Mouse (Mus musculus): ENCODE results near the gene Klf7. TPM values are rescaled to one million over a fixed set of nuclear protein-coding genes. Genes with fewer than 3 reads are reported as not detected.
A peak's percentile ranks its signal among the peaks of the same experiment; 100 is the strongest.

Klf7 gene
- polyA plus RNA-seq, 1 experiment, result 6.9 TPM

DNA sequence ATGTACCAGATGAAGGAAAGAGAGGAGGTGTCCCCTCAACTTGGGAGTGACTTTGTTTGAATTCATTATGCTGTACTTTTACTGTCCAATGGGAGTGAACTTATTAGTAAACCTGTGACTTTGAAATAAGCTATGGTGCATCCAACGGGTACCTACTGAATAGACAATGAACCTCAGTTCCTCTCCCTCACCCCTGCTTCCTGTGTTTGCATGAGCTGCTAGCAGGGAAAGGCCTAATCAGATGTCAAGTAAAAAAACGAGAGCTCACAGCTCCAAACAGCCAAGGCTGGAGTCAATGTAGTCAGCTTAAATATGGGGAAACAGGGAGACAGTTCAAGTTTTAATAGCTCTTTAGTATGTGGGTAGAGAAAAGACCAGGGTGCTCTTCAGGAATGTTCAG lies 77.5 kb downstream of the Klf7 start:
- no peak overlapping the region for H3K27ac ChIP-seq (ENCODE audit: insufficient read depth, low read depth, low read length)
- H3K36me3 ChIP-seq (ENCODE audit: control insufficient read depth, insufficient read depth, low read length), result no peaks in the 10 kb centered on the region
- WGBS, result 31% methylated on average over 2 of the region's 2 CpGs
- no peak for DNase-seq
- H3K4me1 ChIP-seq (ENCODE audit: control insufficient read depth, insufficient read depth, low read length), result no peaks in the 10 kb centered on the region
- H3K27me3 ChIP-seq (replicated peaks; ENCODE audit: control insufficient read depth, insufficient read depth, low read length), result no peaks in the 10 kb centered on the region
- no peak overlapping the region for H3K4me3 ChIP-seq (ENCODE audit: insufficient read depth, low read depth, low read length)
- TF ChIP-seq POLR2A (IDR thresholded peaks at IDR 0.05; ENCODE audit: low read depth, low read length) (no peak), CTCF (conservative IDR thresholded peaks at IDR 0.05; ENCODE audit: insufficient read depth, insufficient read length, low read depth, low read length) (no peak)

- Histone ChIP-seq H3K27me3 (replicated peaks; ENCODE audit: control insufficient read depth, insufficient read depth, low read length) (no peaks in the 10 kb centered on the region), H3K4me3 (ENCODE audit: insufficient read depth, low read depth, low read length) (no peak overlapping the region), H3K36me3 (ENCODE audit: control insufficient read depth, insufficient read depth, low read length) (no peaks in the 10 kb centered on the region), H3K4me1 (ENCODE audit: control insufficient read depth, insufficient read depth, low read length) (peaks cover 6% of the 10 kb centered on the region; the same call in 1 of the 2 replicates), H3K27ac (ENCODE audit: insufficient read depth, low read depth, low read length) (peak overlapping the region; percentile 51)
- TF ChIP-seq POLR2A (IDR thresholded peaks at IDR 0.05; ENCODE audit: low read depth, low read length) (no peak), CTCF (conservative IDR thresholded peaks at IDR 0.05; ENCODE audit: insufficient read depth, insufficient read length, low read depth, low read length) (no peak)
- WGBS, result 47% methylated on average over 5 of the region's 5 CpGs
- peak; percentile 83 for DNase-seq
These were observed 81.2 kb downstream of the Klf7 start for GRCm38 (mm10) chr1:64040831-64041383.

DNA sequence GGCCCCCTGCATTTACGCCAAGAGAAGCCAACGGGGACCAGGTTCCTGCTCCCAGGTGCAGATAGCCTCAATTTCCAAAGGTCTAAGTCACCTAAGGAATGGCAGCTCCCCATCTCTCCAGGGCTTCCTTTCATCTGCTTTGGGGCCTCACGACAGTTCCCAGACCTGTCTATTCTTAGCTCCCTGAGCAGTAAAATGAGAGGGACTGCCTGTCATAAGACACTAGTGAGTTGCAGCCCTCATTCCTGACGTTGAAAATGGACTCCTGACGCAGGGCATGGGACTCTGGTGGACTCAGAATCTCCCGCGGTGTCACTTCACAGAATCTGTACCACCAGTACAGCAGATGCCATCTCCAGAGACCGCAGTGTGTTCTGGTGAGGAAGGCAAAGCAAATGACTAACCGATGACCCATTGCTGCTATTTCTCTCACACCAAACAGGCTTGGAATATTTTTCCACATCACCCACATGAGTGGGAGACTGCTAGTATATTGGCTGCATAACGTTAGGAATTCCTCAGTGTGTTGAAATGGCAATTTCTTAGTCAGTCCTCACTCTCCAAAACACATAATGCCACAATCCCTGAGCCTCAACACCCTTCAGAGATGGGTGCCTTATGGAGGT lies 81.9 kb downstream of the Klf7 start:
- H3K27me3 ChIP-seq (replicated peaks; ENCODE audit: control insufficient read depth, insufficient read depth, low read length), result no peaks in the 10 kb centered on the region
- H3K4me1 ChIP-seq (ENCODE audit: control insufficient read depth, insufficient read depth, low read length), result peaks cover 9% of the 10 kb centered on the region; the same call in 1 of the 2 replicates
- 76% methylated on average over 10 of the region's 10 CpGs for WGBS
- DNase-seq, result no peak
- no peak overlapping the region for H3K4me3 ChIP-seq (ENCODE audit: insufficient read depth, low read depth, low read length)
- TF ChIP-seq CTCF (conservative IDR thresholded peaks at IDR 0.05; ENCODE audit: insufficient read depth, insufficient read length, low read depth, low read length) (no peak), POLR2A (IDR thresholded peaks at IDR 0.05; ENCODE audit: low read depth, low read length) (no peak)
- no peaks in the 10 kb centered on the region for H3K36me3 ChIP-seq (ENCODE audit: control insufficient read depth, insufficient read depth, low read length)
- peak overlapping the region; percentile 51 for H3K27ac ChIP-seq (ENCODE audit: insufficient read depth, low read depth, low read length)

DNA sequence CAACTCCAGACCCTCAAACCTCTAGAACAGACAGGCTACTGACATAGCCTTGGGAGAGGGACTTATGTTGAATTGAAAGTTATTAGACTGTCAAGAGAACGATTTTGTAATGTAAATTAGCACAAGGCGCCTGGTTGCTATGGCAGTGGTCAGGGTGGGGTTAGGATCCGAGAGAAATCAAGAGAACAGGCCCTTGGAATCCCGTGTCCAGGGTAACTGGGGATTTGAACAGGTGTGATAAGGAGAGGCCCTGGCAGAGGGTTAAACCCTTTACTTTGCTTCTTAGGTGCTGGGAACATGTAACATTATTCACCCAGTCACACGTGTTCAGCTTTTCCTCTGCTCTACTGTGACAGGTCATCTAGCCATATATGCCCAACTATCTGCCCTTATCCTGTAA lies 83.7 kb downstream of the Klf7 start:
- Histone ChIP-seq H3K27me3 (replicated peaks; ENCODE audit: control insufficient read depth, insufficient read depth, low read length) (no peaks in the 10 kb centered on the region), H3K4me3 (ENCODE audit: insufficient read depth, low read depth, low read length) (no peak overlapping the region), H3K27ac (ENCODE audit: insufficient read depth, low read depth, low read length) (no peak overlapping the region), H3K4me1 (ENCODE audit: control insufficient read depth, insufficient read depth, low read length) (peaks cover 9% of the 10 kb centered on the region), H3K36me3 (ENCODE audit: control insufficient read depth, insufficient read depth, low read length) (peaks cover 2% of the 10 kb centered on the region; the same call in 1 of the 2 replicates)
- 80% methylated on average over 5 of the region's 5 CpGs for WGBS
- no peak for DNase-seq
- TF ChIP-seq CTCF (conservative IDR thresholded peaks at IDR 0.05; ENCODE audit: insufficient read depth, insufficient read length, low read depth, low read length) (no peak), POLR2A (IDR thresholded peaks at IDR 0.05; ENCODE audit: low read depth, low read length) (no peak)

GRCm38 (mm10) chr1:64037800-64038199 lies 84.3 kb downstream of the Klf7 start:
- peaks cover 2% of the 10 kb centered on the region; the same call in 1 of the 2 replicates for H3K36me3 ChIP-seq (ENCODE audit: control insufficient read depth, insufficient read depth, low read length)
- 88% methylated on average over 6 of the region's 6 CpGs for WGBS
- TF ChIP-seq POLR2A (IDR thresholded peaks at IDR 0.05; ENCODE audit: low read depth, low read length) (no peak), CTCF (conservative IDR thresholded peaks at IDR 0.05; ENCODE audit: insufficient read depth, insufficient read length, low read depth, low read length) (no peak)

DNA sequence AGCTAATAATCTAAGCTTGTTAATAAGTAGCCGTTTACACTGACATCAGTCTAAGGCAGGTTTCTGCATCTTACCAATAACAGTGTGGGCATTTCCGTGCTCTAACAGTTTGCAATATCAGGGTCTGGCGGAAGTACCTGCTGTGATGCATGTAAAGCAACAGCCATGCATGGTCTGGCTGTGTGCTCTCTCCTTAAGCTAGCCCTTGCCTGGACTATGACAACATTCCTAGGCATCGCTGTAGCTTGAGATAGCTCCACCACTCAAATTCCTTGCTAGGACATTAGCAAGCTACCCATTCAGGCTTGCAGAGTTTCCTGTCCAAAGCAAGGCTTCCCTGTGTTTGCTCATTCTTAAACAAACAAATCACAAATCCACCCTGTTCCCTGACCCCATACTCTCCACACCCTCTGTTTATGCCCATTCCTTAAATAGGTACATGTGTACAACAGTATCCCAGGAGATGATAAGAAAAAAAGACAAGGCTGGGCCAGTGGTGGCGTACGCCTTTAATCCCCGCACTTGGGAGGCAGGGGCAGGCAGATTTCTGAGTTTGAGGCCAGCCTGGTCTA lies 85.1 kb downstream of the Klf7 start:
- peaks cover 9% of the 10 kb centered on the region for H3K4me1 ChIP-seq (ENCODE audit: control insufficient read depth, insufficient read depth, low read length)
- WGBS, result 58% methylated on average over 7 of the region's 7 CpGs
- peak; percentile 34 for DNase-seq
- H3K36me3 ChIP-seq (ENCODE audit: control insufficient read depth, insufficient read depth, low read length), result peaks cover 2% of the 10 kb centered on the region; the same call in 1 of the 2 replicates
- no peaks in the 10 kb centered on the region for H3K27me3 ChIP-seq (replicated peaks; ENCODE audit: control insufficient read depth, insufficient read depth, low read length)
- no peak for TF ChIP-seq CTCF (conservative IDR thresholded peaks at IDR 0.05; ENCODE audit: insufficient read depth, insufficient read length, low read depth, low read length)
- no peak for TF ChIP-seq POLR2A (IDR thresholded peaks at IDR 0.05; ENCODE audit: low read depth, low read length)
- peak overlapping the region; percentile 81 for H3K27ac ChIP-seq (ENCODE audit: insufficient read depth, low read depth, low read length)
- H3K4me3 ChIP-seq (ENCODE audit: insufficient read depth, low read depth, low read length), result no peak overlapping the region

More at GRCm38 (mm10) chr1:64037800-64038199, 84.3 kb downstream of the Klf7 start:
- Histone ChIP-seq H3K27me3 (replicated peaks; ENCODE audit: control insufficient read depth, insufficient read depth, low read length) (no peaks in the 10 kb centered on the region), H3K4me3 (ENCODE audit: insufficient read depth, low read depth, low read length) (no peak overlapping the region), H3K4me1 (ENCODE audit: control insufficient read depth, insufficient read depth, low read length) (peaks cover 9% of the 10 kb centered on the region), H3K27ac (ENCODE audit: insufficient read depth, low read depth, low read length) (no peak overlapping the region)
- DNase-seq, result no peak

- H3K4me3 ChIP-seq (ENCODE audit: insufficient read depth, low read depth, low read length), result no peak overlapping the region
- no peak for DNase-seq
- H3K36me3 ChIP-seq (ENCODE audit: control insufficient read depth, insufficient read depth, low read length), result peaks cover 2% of the 10 kb centered on the region; the same call in 1 of the 2 replicates
- H3K4me1 ChIP-seq (ENCODE audit: control insufficient read depth, insufficient read depth, low read length), result peaks cover 9% of the 10 kb centered on the region
- H3K27ac ChIP-seq (ENCODE audit: insufficient read depth, low read depth, low read length), result peak overlapping the region; percentile 81
- no peaks in the 10 kb centered on the region for H3K27me3 ChIP-seq (replicated peaks; ENCODE audit: control insufficient read depth, insufficient read depth, low read length)
- no peak for TF ChIP-seq CTCF (conservative IDR thresholded peaks at IDR 0.05; ENCODE audit: insufficient read depth, insufficient read length, low read depth, low read length)
- no peak for TF ChIP-seq POLR2A (IDR thresholded peaks at IDR 0.05; ENCODE audit: low read depth, low read length)
- WGBS, result 56% methylated on average over 7 of the region's 7 CpGs
These were observed 86.3 kb downstream of the Klf7 start for GRCm38 (mm10) chr1:64035804-64036203.

All from kidney, adult 2 months (tissue).